Mouse (Mus musculus) lung, postnatal 4 days (tissue): ENCODE data around the gene Pde9a.

Source experiments
- DNase-seq, 2 experiments: peaks; one replicate each; pipeline ENCODE4 v3.0.0; 2021

Pde9a gene

GRCm38 (mm10) chr17:31389432-31390050 is 3.5 kb downstream of the Pde9a start:
- DNase-seq: no peak

GRCm38 (mm10) chr17:31391462-31391861 is 5.5 kb downstream of the Pde9a start:
- peak; percentile 30 to 50 for DNase-seq

- no peak for DNase-seq
Measured at GRCm38 (mm10) chr17:31392041-31392440, 6.0 kb downstream of the Pde9a start.

GRCm38 (mm10) chr17:31393811-31394210 is 7.8 kb downstream of the Pde9a start:
- no peak for DNase-seq

- no peak for DNase-seq
Measured at GRCm38 (mm10) chr17:31400294-31400693, 14.3 kb downstream of the Pde9a start.

- DNase-seq: no peak
Measured at GRCm38 (mm10) chr17:31401160-31401559, 15.2 kb downstream of the Pde9a start.

GRCm38 (mm10) chr17:31402713-31403112 is 16.7 kb downstream of the Pde9a start:
- no peak for DNase-seq

- DNase-seq: no peak
Measured at GRCm38 (mm10) chr17:31405694-31406227, 19.8 kb downstream of the Pde9a start.

- peak; percentile 46 to 67 for DNase-seq
Measured at GRCm38 (mm10) chr17:31409741-31410350, 23.8 kb downstream of the Pde9a start.

GRCm38 (mm10) chr17:31415258-31415657 is 29.2 kb downstream of the Pde9a start:
- DNase-seq: no peak

GRCm38 (mm10) chr17:31418804-31419597 is 33.0 kb downstream of the Pde9a start:
- peak; percentile 30 to 60 for DNase-seq

- DNase-seq: no peak
Measured at GRCm38 (mm10) chr17:31419598-31419950, 33.6 kb downstream of the Pde9a start.

- no peak for DNase-seq
Measured at GRCm38 (mm10) chr17:31419995-31420394, 34.0 kb downstream of the Pde9a start.

- peak in 1 of 2 experiments; percentile 39 for DNase-seq
Measured at GRCm38 (mm10) chr17:31420658-31421057, 34.6 kb downstream of the Pde9a start.

GRCm38 (mm10) chr17:31422381-31422780 is 36.4 kb downstream of the Pde9a start:
- no peak for DNase-seq

- peak in 1 of 2 experiments; percentile 26 for DNase-seq
Measured at GRCm38 (mm10) chr17:31423020-31423419, 37.0 kb downstream of the Pde9a start.

GRCm38 (mm10) chr17:31424358-31424757 is 38.3 kb downstream of the Pde9a start:
- peak in 1 of 2 experiments; percentile 28 for DNase-seq

GRCm38 (mm10) chr17:31424798-31425197 is 38.8 kb downstream of the Pde9a start:
- peak in 1 of 2 experiments; percentile 28 for DNase-seq

- DNase-seq: peak in 1 of 2 experiments; percentile 72
Measured at GRCm38 (mm10) chr17:31425827-31426698, 40.1 kb downstream of the Pde9a start.

- no peak for DNase-seq
Measured at GRCm38 (mm10) chr17:31429402-31429801, 43.4 kb downstream of the Pde9a start.

- peak in 1 of 2 experiments; percentile 46 for DNase-seq
Measured at GRCm38 (mm10) chr17:31432878-31433281, 46.9 kb downstream of the Pde9a start.

- DNase-seq: no peak
Measured at GRCm38 (mm10) chr17:31433401-31433928, 47.5 kb downstream of the Pde9a start.
